Mouse (Mus musculus) common myeloid progenitor, adult 5-6 weeks (primary cell): ENCODE measurements around the gene Iqschfp. TPM values are rescaled to one million over a fixed set of nuclear protein-coding genes. Genes with fewer than 3 reads are reported as not detected.
A peak's percentile ranks its signal among the peaks of the same experiment; 100 is the strongest.

Source experiments
- ATAC-seq: replicated peaks from 2 replicates; pipeline ENCODE4 v1.8.0; 2016; ENCODE audit warnings: low read depth, mild to moderate bottlenecking, moderate TSS enrichment, inconsistent platforms; ENCODE audit not compliant: poor library complexity, severe bottlenecking
- total RNA-seq: library from RNA; stranded (forward); fragments of 200-1000, 187-1606 nt; gene quantifications from 2 replicates; pipeline ENCODE4 v1.2.3, GENCODE M21; 2017

Gene Iqschfp
- total RNA-seq, 1 experiment from 2014 or later, result not detected

DNA sequence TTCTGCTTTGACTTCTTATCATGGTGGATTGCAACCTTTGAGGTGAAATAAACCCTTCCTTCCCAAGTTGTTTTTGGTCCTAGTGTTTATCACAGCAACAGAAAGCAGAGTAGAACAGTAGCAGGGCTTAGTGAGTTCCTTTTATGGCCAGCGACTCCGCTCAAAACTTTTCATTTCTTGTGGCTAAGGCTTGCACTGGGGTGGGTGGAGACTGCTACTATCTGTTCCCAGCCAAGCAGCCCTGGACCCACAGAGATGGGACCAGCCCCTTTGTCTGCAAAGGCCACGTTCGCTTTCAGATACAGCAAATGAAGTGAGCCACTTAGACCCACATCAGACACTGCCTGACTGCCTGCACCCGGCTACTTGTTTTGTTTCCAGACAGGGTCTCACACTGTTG is 618.8 kb downstream of the Iqschfp start:
- ATAC-seq, result peak; percentile 85

DNA sequence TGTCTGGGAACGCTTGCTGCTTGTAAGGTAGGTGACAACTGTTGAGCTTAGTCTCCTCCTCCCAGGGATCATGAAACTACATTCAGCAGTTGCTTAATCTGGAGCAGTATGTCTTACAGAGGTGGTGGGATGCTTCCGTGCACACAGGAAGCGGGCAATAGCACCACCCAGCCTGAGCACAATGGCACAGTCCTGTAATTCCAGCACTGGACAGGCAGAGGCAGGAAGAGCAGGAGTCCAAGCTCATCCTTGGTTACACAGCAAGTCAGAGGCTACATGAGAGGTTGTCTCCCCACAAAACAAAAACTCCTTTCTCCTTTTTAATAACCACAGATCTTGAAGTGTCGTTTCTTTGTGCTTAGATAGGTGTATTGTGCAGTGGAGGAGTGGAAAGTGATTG is 619.7 kb downstream of the Iqschfp start:
- ATAC-seq, result no peak

DNA sequence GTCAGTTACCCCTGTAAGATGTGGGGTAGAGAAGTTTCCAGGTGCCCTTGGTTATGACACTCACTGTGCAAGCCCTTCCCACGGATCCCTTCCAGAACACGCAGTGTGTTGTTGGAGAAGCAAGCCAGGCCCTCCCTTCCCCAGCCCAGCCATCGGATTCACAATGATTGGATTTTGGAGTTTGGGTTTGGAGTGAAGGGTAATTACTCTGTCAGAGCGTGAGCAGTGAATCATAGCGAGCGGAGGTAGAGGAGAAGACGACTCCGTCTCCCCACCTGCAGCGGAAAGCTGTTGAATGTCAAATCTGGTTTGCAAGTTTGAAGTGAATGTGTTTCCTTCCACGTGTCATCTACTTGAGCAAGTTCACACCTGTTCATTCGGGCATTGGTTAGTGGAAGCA is 620.3 kb downstream of the Iqschfp start:
- no peak for ATAC-seq

DNA sequence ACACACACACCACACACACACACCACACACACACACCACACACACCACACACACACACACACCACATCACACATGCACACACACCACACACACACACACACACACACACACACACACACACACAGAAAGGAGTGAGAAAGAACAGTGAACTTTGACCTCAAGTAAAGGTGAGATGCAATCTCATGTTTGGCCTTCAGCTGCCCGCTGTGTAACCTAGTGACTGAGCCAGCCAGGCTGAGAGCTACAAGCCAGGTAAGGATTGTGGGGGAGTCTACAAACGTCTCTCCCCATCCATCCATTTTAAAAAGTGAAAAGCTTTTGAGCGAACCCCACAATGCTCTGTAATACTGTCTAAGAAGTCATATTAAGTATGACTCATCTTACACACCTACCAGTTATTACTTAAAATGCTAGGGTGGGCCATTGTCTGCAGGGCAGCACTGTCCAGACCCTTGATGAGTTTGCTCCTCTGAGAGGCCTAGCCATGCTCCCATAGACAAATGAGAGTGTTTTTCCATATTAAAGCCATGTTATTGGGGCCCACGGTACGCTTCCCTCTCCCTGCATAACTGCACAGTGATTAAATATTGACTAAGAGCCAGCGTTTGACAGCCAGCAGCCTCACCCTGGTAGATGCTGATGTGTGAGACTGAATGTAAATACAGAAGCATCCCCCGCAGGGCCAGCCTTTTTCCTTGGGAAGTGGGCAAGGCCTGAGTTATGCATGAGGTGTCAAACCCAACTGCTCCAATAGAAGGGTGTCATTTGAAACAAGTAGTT is 621.5 kb downstream of the Iqschfp start:
- ATAC-seq, result no peak

DNA sequence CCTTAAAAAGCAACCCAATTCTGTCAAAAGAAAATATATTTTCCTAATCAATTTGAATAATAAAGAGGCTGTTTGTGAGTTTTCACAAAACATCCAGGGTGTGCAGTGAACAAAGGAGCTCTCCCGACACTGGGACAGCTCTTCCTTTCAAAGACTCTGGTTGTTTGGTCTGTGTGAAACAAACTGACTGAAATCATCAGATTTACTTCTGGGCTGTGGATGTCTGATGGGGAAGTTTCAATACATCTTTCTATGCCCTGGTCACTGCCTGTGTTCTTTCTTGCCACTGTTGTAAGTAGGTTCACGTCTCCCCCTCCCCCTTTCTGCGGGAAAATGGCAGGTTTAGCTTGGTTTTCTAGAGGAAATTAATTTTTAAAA is 622.1 kb downstream of the Iqschfp start:
- no peak for ATAC-seq

DNA sequence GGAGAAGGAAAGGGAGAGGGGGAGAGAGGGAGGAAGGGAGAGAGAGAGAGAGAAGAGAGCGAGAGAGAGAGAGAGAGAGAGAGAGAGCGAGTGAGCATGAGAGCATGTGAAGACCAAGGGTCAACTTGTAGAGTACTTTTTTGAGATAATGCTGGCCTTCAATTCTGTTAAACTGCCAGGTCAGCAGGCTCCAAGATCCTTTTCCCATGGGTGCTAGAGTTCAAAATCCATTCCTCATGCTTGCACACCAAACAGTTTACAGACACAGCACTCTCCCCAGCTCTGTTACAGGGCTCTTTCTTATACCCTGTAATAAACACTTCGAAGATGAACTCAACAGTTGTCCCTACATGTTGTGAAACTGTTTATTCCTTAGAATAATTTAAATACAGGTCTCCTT is 622.7 kb downstream of the Iqschfp start:
- no peak for ATAC-seq

DNA sequence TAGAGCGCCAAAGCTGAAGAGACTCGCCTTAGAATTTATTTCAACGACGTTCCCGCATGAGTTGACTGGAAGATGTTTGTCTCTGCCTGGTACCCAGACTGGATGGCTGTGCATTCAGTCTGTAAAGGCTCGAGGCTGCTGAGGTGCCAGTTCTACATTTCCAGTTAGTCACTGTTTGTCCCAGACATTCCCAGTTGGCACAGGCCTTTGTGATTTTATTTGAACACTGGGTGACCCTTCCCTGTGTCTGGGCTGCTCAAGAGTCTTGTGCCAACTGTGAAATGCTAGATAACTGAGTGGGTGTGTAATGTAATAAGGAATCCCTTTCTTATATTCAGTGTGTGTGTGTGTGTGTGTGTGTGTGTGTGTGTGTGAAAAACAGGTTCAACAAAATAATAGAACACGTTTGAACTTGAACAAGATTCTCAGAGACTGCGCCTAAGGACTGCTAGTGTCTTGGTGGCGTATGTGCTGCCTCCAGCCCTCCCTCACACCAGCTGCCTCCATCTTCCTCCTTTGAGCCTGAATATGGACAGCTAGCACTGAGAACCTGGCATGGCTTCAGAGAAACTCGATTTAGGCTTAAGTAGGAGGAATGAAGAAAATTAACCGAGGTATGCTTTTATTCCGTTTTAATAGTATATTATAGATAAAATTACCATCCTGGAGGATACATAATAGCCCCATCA is 624.5 kb downstream of the Iqschfp start:
- no peak for ATAC-seq

DNA sequence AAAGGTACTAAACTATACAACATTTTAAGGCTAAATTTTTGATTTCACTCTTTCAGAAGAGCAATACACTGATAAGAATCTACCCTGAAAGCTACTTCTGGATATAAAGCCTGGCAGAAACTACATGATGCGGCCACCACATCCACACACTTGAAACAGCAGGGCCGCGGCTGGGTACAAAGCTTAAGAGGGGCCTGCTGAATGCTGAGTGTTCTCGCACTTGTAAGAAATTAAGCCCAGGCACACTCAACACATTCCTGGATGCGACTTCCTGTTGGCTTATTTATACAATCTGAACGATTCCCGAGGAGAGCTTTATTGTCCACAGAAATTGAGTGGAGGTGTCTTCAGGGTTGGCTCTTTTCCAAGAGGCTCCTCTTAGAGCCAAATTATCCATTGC is 625.2 kb downstream of the Iqschfp start:
- no peak for ATAC-seq

DNA sequence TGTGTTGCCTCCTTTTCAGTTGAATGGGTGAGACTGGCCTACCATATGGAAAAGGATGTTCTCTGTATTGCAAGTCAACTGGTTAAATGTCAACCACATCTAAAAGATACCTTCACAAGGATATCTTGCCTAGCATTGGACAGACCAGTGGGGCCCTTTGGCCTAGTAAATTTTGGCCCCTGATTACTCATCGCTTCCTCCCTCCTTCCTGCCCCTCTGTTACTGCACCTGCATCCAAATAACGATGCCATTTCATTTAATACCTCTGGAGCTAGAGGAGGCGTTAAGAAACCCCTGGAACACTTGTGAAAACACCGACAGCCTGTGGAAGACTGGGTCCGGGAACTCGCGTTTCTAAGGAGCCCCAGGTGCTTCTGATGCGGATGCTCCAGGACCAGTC is 626.0 kb downstream of the Iqschfp start:
- ATAC-seq, result no peak

DNA sequence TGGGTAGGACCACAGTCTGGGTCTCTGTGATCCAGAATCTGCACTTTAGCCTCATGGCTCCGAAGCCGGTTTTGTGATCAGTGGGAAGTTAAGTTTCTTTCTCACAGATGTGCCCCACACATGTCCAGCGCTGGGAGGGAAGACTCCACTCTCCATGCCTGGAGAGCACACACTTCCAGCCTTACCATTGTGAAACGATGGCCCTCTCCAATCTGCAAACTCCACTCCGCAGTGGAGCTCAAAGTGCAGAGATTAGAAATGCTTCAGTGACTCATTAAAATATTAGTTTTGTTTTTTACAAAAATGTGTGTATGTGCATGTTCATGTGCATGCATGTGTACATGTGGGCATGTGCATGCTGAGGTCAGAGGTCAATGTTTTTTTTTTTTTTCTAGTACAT is 626.6 kb downstream of the Iqschfp start:
- no peak for ATAC-seq

DNA sequence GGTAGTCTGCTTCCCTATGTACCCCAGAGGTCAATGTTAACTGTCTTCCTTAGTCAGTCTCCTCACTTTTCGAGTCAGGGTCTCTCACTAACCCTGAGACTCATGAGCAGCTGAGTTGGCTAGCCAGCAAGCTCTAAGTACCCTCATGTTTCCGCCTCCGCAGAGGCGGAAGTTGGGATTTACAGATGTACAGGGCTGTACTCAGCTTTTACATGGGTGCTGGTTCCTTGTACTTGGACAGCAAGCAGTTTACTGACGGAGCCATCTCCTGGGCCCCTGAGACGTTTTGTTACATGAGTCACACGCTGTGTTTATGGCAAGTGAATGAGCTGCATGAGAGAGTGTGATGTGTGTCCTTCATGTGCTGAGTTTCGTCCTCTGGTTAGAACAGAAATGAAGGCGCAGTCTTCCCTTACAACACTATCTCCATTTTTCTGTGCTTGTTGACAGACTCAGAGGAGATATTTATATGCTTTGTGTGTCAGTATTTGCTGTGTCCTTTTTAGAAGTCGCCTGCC is 633.4 kb downstream of the Iqschfp start:
- ATAC-seq, result no peak

DNA sequence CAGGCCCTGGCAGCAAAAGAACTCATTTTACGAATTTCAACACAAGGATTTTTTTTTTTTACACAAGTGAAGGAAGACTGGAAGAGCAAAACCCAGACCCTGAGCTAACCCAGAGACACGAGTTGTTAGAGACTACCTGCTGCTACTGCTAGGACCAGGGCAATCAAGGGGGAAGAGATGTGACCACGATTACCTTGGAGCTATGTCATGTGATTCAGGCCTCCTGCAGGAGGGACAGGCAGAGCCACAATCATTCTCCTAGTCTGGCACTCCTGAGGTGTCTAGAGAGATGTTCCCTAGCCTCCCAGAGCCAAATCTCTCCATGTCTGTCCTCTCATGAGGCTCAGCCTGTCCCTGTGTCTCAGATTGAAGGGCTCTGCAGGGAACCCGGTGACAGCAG is 634.4 kb downstream of the Iqschfp start:
- ATAC-seq, result no peak

DNA sequence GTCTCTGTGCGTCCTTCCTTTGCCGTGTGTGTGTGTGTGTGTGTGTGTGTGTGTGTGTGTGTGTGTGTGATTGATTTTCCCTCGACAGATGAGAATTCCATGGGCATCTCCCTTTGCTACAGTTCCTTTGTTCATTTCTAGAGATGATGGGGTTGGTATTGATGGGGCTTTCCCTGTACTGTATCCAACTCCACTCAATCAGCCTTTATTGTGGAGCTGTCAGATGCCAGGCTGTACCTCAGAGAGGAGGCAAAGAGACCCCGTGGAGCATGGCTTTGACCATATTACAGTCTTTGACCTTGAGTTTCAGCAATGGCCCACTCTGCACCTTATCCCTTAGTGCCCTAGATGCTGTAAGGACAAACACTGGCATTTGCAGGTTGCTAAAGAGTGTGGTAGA is 635.1 kb downstream of the Iqschfp start:
- no peak for ATAC-seq

DNA sequence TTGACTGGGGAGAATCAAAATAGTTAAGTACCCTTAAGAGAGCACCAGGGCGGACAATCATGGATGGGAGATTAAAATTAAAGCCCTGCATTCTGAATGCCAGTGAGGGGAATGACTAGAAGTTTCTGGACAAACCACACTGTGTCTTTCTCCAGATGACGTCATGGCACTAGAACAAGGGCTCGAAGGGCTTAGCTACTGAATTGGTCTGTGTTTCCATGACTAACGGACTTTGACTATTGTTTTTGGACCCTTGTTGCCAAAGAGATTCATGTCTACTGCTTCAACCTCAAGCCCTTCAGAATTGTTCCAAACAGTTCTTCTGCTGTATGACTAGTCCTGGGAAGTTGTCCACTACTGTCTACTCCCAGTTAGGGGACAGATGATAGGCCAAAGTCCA is 639.9 kb downstream of the Iqschfp start:
- ATAC-seq, result no peak

DNA sequence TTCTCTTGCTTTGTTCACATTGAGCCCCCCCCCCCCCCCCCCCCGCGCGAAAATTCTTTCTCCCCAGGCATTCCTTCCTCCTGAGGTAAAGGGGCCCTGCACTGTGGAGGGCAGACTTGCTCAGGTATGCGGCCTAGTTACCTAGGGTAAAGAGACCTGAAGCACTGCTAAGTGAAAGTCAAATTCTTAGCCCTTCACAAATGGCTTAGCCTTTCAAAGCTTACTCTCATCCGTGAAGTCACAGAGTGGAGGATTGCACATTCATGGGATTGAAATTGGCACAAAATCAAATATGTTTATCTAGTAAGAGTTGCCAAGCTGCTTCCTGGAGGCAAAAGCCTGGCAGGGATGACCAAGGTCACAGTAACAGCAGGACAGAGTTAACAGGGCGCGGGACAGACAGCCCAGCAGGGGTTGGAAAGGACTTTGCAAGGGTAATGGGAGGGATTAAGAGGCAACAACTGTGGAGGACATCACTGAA is 642.6 kb downstream of the Iqschfp start:
- ATAC-seq, result no peak

DNA sequence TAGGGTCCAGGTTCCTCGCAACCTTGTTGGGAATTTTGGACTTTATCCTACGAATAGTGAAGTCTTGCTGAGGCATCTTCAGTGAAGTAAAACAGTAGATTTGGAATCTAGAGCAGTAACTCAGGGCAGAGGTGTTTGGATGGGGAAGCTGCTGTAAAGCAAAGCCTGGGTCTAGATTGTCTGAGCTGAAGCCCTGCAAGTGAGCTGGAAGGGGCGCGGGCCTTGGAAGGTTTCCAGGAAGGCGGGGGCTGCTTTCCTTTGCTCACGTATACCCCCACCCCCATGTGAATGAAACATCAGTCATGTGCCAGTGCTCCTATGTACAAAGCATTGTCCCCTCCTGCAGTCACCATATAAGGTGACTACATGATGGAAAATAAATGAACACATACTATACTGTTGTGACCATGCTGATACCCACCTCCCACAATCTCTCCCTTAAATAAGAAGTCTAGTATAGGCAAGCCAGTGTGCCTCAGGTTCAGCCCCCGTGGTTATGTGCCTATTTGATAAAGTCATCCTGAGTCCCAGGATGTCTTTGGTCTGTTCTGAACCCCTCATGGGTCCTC is 643.2 kb downstream of the Iqschfp start:
- ATAC-seq, result no peak

DNA sequence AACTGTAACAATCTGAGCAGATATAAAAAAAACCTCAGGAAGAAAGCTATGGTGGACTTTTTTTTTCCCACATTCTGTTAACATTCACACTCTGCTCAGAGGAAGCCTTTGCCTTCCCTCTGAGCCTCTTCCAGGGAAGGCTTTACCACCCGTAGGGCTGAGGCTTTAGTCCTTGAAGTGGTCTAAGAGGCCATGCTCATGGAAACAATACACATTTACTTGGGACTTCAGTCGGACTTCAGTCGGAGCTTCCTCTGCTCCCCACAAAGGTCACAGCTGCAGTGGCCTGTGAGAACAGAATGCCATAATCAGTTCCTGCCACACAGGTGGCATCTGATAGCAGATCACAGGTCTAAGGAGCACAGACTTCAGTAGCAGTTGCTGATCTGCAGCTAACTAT is 644.0 kb downstream of the Iqschfp start:
- no peak for ATAC-seq

DNA sequence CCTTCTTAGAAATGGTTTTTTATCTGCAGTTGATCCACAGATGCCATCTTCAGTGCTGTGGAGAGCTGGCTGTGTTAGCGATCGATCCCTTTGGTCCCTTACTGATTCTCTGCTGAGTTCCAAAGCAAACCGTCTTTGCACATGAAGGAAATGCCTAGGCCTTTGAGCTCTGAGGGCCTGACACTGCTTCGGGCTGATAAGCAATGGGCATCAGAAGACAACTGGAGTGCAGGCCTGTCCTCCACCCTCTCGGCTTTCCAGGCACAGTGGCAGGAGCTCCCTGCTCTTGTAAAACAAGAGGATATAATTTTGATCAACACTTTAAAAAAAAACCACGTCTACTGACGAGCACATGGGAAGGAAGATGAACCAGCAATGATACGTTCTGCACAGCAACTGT is 649.7 kb downstream of the Iqschfp start:
- no peak for ATAC-seq

DNA sequence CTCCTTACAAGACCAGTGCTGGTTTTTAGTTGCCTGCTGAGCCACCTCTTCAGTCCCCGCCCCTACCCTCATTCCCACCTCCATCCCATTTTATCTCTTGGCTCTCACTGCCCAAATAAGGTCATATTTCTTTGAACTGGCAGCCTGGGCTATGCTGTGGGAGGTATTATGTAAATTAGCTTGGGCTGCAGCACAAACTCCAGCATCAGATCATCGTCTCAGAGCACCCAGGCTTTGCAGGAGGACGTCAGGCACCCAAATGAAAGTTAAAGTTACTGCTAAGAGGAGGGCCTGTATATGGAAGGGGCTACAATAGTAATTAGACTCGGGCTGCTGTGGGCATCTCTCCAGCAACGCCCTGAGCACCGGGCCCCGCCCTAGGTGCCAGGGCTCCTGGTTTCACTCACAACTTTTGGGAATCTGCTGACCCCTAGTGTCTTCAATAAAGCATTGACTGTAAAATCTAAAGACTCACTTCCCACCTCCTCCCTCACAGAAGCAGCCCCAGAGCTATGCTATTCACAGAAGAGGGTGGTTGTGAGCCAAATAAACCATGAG is 651.0 kb downstream of the Iqschfp start:
- ATAC-seq, result peak; percentile 98

DNA sequence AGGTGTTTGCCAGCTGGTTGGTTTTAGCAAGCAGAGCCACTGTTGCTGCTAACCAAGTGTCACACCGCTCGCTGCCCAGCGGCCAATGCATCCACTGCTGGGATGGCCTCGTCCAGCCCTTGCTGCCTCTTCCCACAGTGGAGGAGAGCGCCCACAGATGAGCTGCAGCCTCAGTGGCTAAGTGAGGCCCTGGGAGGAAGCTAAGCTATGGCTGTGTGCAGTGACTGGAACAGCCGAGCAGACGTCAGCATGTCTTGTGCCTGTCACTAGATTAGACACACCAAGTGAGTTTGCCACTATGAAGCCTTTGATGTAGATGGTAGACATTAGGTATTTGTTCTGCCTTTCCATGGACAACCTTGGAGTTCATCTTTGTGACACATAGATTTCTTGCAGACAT is 652.8 kb downstream of the Iqschfp start:
- ATAC-seq, result no peak

DNA sequence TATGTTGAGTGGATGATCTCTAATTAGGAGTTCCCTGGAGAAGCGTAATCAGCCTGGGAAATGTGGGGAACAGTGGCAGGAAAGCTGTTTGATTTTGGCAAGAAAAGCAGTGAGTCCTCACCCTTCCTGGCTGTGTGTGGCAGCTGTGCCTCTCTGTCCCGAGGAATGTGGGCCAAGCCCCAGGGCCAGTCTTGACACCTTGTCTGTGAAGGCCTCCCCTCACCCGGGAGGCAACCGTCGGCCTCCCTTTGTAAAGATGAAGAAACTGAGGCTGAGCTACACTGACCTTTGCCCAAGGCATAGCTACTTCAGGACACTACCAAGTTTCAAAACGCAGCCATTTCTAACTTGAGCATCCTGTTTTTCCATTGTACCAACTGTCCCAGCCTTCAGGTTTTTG is 653.9 kb downstream of the Iqschfp start:
- ATAC-seq, result no peak
